In the genomic region with DNA sequence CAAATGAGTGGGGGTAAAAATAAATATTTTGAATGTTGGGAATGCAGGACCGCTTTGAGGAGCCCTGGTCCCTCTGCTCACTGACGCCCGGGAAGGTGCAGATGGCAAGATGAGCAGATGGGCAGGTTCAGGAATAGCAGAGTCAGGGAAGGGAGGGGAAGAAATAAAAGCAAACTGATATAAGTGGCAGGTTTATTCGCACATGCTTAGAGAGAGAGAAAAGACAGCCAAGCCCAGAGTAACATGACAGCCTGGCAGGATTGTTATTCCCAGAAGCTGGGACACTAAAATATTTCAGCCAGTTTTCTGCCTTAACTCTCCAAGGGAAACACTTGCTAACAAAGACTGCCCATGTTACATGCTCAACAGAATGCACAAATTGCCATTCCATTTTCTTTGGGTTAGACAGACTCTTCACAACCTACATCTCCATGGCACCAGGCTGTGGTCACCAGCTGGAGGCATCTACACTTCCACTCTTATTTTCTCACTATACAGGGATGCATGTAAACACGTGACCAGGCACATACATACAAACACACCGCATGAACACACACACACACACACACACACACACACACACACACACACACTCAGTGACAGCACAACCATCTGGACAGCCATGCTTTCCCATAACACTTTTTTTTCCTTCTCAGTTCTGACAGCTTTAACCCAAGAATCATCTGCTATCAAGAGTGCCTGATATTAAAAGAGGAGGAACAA, we compare ENCODE assay signal across 24 mouse cellular contexts.
A peak's percentile ranks its signal among the peaks of the same experiment; 100 is the strongest.
DNase-seq lines count a peak whose midpoint lies in the region; ATAC-seq and TF ChIP-seq lines count a peak whose summit lies in the region.
"Had no signal": no experiment of that assay in that cellular context is flagged by ENCODE, and none has a peak within 500 bp of the region (broad histone marks: within the 10 kb centered on the region; RNA-seq: fewer than 3 reads in every experiment).

No protein-coding gene starts in this region.

- H3K4me3 ChIP-seq in hindbrain, embryonic 13.5 days = no peak overlapping the region
- no peak overlapping the region for H3K4me3 ChIP-seq in hindbrain, postnatal 0 days (ENCODE audit: low read length)
- H3K4me3 ChIP-seq in midbrain, embryonic 16.5 days (ENCODE audit: low read depth, low read length) = no peak overlapping the region
- H3K4me3 ChIP-seq in midbrain, postnatal 0 days (ENCODE audit: low read depth, low read length) = no peak overlapping the region
- no peak overlapping the region for H3K4me3 ChIP-seq in forebrain, embryonic 16.5 days (replicated peaks; ENCODE audit: low read length)
- H3K4me3 ChIP-seq: embryonic facial prominence, embryonic 10.5 days; heart, adult 2 months; layer of hippocampus, adult 2 months; liver, embryonic 12.5 days; myocyte had no signal

- H3K9me3 ChIP-seq in hindbrain, embryonic 13.5 days = no peaks in the 10 kb centered on the region
- H3K9me3 ChIP-seq in hindbrain, postnatal 0 days (ENCODE audit: low read length) = no peaks in the 10 kb centered on the region
- H3K9me3 ChIP-seq in midbrain, embryonic 16.5 days (replicated peaks; ENCODE audit: control insufficient read depth, low read length, poor library complexity, severe bottlenecking) = no peaks in the 10 kb centered on the region
- no peaks in the 10 kb centered on the region for H3K9me3 ChIP-seq in midbrain, postnatal 0 days (ENCODE audit: low read length)
- H3K9me3 ChIP-seq in forebrain, embryonic 16.5 days (ENCODE audit: control insufficient read depth, low read length) = no peaks in the 10 kb centered on the region
- H3K9me3 ChIP-seq: embryonic facial prominence, embryonic 10.5 days; liver, embryonic 12.5 days had no signal

- peaks cover 7% of the 10 kb centered on the region; the same call in 1 of the 2 replicates for H3K4me1 ChIP-seq in hindbrain, embryonic 13.5 days (replicated peaks)
- H3K4me1 ChIP-seq in hindbrain, postnatal 0 days (ENCODE audit: insufficient read depth, low read length) = no peaks in the 10 kb centered on the region
- no peaks in the 10 kb centered on the region for H3K4me1 ChIP-seq in midbrain, embryonic 16.5 days (ENCODE audit: control insufficient read depth, insufficient read depth, low read length)
- no peaks in the 10 kb centered on the region; the same call in 1 of the 2 replicates for H3K4me1 ChIP-seq in midbrain, postnatal 0 days (ENCODE audit: insufficient read depth, low read length)
- H3K4me1 ChIP-seq in forebrain, embryonic 16.5 days (replicated peaks; ENCODE audit: control insufficient read depth, insufficient read depth, low read length) = peaks cover 14% of the 10 kb centered on the region
- H3K4me1 ChIP-seq: embryonic facial prominence, embryonic 10.5 days; liver, embryonic 12.5 days had no signal

- 68% methylated on average over 6 of the region's 6 CpGs for WGBS in hindbrain, embryonic 13.5 days
- WGBS in hindbrain, postnatal 0 days = 69% methylated on average over 6 of the region's 6 CpGs
- 75% methylated on average over 6 of the region's 6 CpGs for WGBS in midbrain, embryonic 16.5 days
- 78% methylated on average over 6 of the region's 6 CpGs for WGBS in midbrain, postnatal 0 days
- 59% methylated on average over 6 of the region's 6 CpGs for WGBS in forebrain, embryonic 16.5 days

- H3K36me3 ChIP-seq in hindbrain, embryonic 13.5 days = peaks cover 6% of the 10 kb centered on the region
- no peaks in the 10 kb centered on the region for H3K36me3 ChIP-seq in hindbrain, postnatal 0 days (ENCODE audit: insufficient read depth, low read length)
- H3K36me3 ChIP-seq in midbrain, embryonic 16.5 days (ENCODE audit: control insufficient read depth, insufficient read depth, low read length) = peaks cover 4% of the 10 kb centered on the region; the same call in 1 of the 2 replicates
- H3K36me3 ChIP-seq in midbrain, postnatal 0 days (ENCODE audit: insufficient read depth, low read length) = no peaks in the 10 kb centered on the region
- 0 out of 2 replicates have a peak, but pooled peaks cover 3% of the 10 kb centered on the region for H3K36me3 ChIP-seq in forebrain, embryonic 16.5 days (ENCODE audit: control insufficient read depth, insufficient read depth)
- H3K36me3 ChIP-seq: embryonic facial prominence, embryonic 10.5 days; liver, embryonic 12.5 days had no signal

- no peak overlapping the region for H3K4me2 ChIP-seq in hindbrain, embryonic 13.5 days
- H3K4me2 ChIP-seq in hindbrain, postnatal 0 days (ENCODE audit: low read depth, low read length) = no peak overlapping the region
- no peak overlapping the region for H3K4me2 ChIP-seq in midbrain, embryonic 16.5 days (ENCODE audit: low read length)
- H3K4me2 ChIP-seq in midbrain, postnatal 0 days (ENCODE audit: low read depth, low read length, poor library complexity, severe bottlenecking) = no peak overlapping the region
- H3K4me2 ChIP-seq in forebrain, embryonic 16.5 days (ENCODE audit: low read length) = no peak overlapping the region
- H3K4me2 ChIP-seq: liver, embryonic 12.5 days; lung, embryonic 14.5 days had no signal

- no peak for ATAC-seq in hindbrain, embryonic 13.5 days (ENCODE audit: low FRiP score)
- ATAC-seq in hindbrain, postnatal 0 days = no peak
- ATAC-seq in midbrain, embryonic 16.5 days = peak; percentile 40; the same call in 1 of the 2 replicates
- no peak for ATAC-seq in midbrain, postnatal 0 days (ENCODE audit: low FRiP score)
- ATAC-seq in forebrain, embryonic 16.5 days = peak; percentile 91
- ATAC-seq: CD4-positive, CD25-positive, alpha-beta regulatory T cell, adult 4 months; inflammation-experienced regulatory T-cells, adult 6 months; liver, embryonic 12.5 days; Patski had no signal

- H3K9ac ChIP-seq in hindbrain, embryonic 13.5 days = no peak overlapping the region
- H3K9ac ChIP-seq in hindbrain, postnatal 0 days (replicated peaks; ENCODE audit: low read length) = no peak overlapping the region
- no peak overlapping the region for H3K9ac ChIP-seq in midbrain, embryonic 16.5 days (ENCODE audit: low read depth, low read length)
- H3K9ac ChIP-seq in midbrain, postnatal 0 days (replicated peaks; ENCODE audit: low read length, poor library complexity, severe bottlenecking) = no peak overlapping the region
- H3K9ac ChIP-seq in forebrain, embryonic 16.5 days (replicated peaks; ENCODE audit: low read depth, low read length) = no peak overlapping the region
- H3K9ac ChIP-seq: liver, embryonic 12.5 days; lung, embryonic 14.5 days had no signal

- TF ChIP-seq CTCF in hindbrain, postnatal 0 days (IDR thresholded peaks at IDR 0.05; ENCODE audit: low read depth) = no peak
- no peak for TF ChIP-seq CTCF in midbrain, postnatal 0 days (IDR thresholded peaks at IDR 0.05)

- H3K27me3 ChIP-seq in hindbrain, embryonic 13.5 days = no peaks in the 10 kb centered on the region
- H3K27me3 ChIP-seq in hindbrain, postnatal 0 days (ENCODE audit: insufficient read depth, low read length) = no peaks in the 10 kb centered on the region
- H3K27me3 ChIP-seq in midbrain, embryonic 16.5 days (ENCODE audit: control insufficient read depth, insufficient read depth, low read depth, low read length) = no peaks in the 10 kb centered on the region
- H3K27me3 ChIP-seq in midbrain, postnatal 0 days (ENCODE audit: insufficient read depth, low read length) = no peaks in the 10 kb centered on the region
- no peaks in the 10 kb centered on the region for H3K27me3 ChIP-seq in forebrain, embryonic 16.5 days (replicated peaks; ENCODE audit: control insufficient read depth, insufficient read depth, low read length)
- H3K27me3 ChIP-seq: liver, embryonic 12.5 days; Patski had no signal

- H3K27ac ChIP-seq in hindbrain, embryonic 13.5 days = peak overlapping the region; percentile 46; the same call in 1 of the 2 replicates
- H3K27ac ChIP-seq in hindbrain, postnatal 0 days = no peak overlapping the region
- H3K27ac ChIP-seq in midbrain, embryonic 16.5 days (ENCODE audit: low read length) = no peak overlapping the region
- no peak overlapping the region for H3K27ac ChIP-seq in midbrain, postnatal 0 days (ENCODE audit: low read depth, low read length)
- H3K27ac ChIP-seq in forebrain, embryonic 16.5 days (ENCODE audit: low read length) = peak overlapping the region; percentile 50
- H3K27ac ChIP-seq: embryonic facial prominence, embryonic 10.5 days; heart, adult 2 months; layer of hippocampus, adult 2 months; liver, embryonic 12.5 days; stomach, postnatal 0 days had no signal

- DNase-seq in cerebellum, adult 9-10 months = peak; percentile 39
- no peak for DNase-seq in cerebellum, adult 11-12 months
- DNase-seq in hindbrain, postnatal 0 days (ENCODE audit: low spot score) = no peak
- no peak for DNase-seq in midbrain, postnatal 0 days (ENCODE audit: low spot score)
- DNase-seq in kidney, adult 11 months = no peak
- DNase-seq: adrenal gland, adult 8-10 months; gastrocnemius, postnatal 14 days; heart, adult 2 months; heart, postnatal 36 days; kidney, adult 8-10 months; kidney, postnatal 14 days; lung, embryonic 14.5 days; lung, postnatal 4 days had no signal

Comparison
In these comparisons a context has a peak if more than half of its experiments do, and no peak if none do; other contexts are left out.
1. ATAC-seq: peak in midbrain, embryonic 16.5 days (single experiment) and forebrain, embryonic 16.5 days (single experiment); none in hindbrain, embryonic 13.5 days (single experiment), hindbrain, postnatal 0 days (single experiment) and midbrain, postnatal 0 days (single experiment).
2. H3K27ac ChIP-seq: peak in hindbrain, embryonic 13.5 days (single experiment) and forebrain, embryonic 16.5 days (single experiment); none in hindbrain, postnatal 0 days (single experiment), midbrain, embryonic 16.5 days (single experiment) and midbrain, postnatal 0 days (single experiment).